Mouse (Mus musculus): ENCODE measurements around the gene Txlng.

Txlng gene

GRCm38 (mm10) chrX:162770726-162771125, 58.5 kb downstream of the Txlng start:
- TF ChIP-seq GATA4 (IDR thresholded peaks at IDR 0.05; ENCODE audit: insufficient replicate concordance, low read length) = no peak

GRCm38 (mm10) chrX:162761716-162762395, 67.4 kb downstream of the Txlng start:
- TF ChIP-seq GATA4 (IDR thresholded peaks at IDR 0.05; ENCODE audit: insufficient replicate concordance, low read length) = no peak

GRCm38 (mm10) chrX:162760958-162761515, 68.2 kb downstream of the Txlng start:
- no peak for TF ChIP-seq GATA4 (IDR thresholded peaks at IDR 0.05; ENCODE audit: insufficient replicate concordance, low read length)

GRCm38 (mm10) chrX:162760115-162760942, 68.9 kb downstream of the Txlng start, which contains the start of gene Rbbp7:
Gene Rbbp7 (plus strand): TSS chrX:162760402.
- no peak for TF ChIP-seq GATA4 (IDR thresholded peaks at IDR 0.05; ENCODE audit: insufficient replicate concordance, low read length)

- no peak for TF ChIP-seq GATA4 (IDR thresholded peaks at IDR 0.05; ENCODE audit: insufficient replicate concordance, low read length)
These were observed 69.8 kb downstream of the Txlng start for GRCm38 (mm10) chrX:162759251-162760114.

GRCm38 (mm10) chrX:162756058-162756457, 73.2 kb downstream of the Txlng start:
- TF ChIP-seq GATA4 (IDR thresholded peaks at IDR 0.05; ENCODE audit: insufficient replicate concordance, low read length) = no peak

GRCm38 (mm10) chrX:162754314-162754713, 74.9 kb downstream of the Txlng start:
- no peak for TF ChIP-seq GATA4 (IDR thresholded peaks at IDR 0.05; ENCODE audit: insufficient replicate concordance, low read length)

GRCm38 (mm10) chrX:162752418-162752817, 76.8 kb downstream of the Txlng start:
- no peak for TF ChIP-seq GATA4 (IDR thresholded peaks at IDR 0.05; ENCODE audit: insufficient replicate concordance, low read length)

- no peak for TF ChIP-seq GATA4 (IDR thresholded peaks at IDR 0.05; ENCODE audit: insufficient replicate concordance, low read length)
These were observed 80.4 kb downstream of the Txlng start for GRCm38 (mm10) chrX:162748696-162749420.

GRCm38 (mm10) chrX:162736140-162736659, 93.1 kb downstream of the Txlng start:
- no peak for TF ChIP-seq GATA4 (IDR thresholded peaks at IDR 0.05; ENCODE audit: insufficient replicate concordance, low read length)

GRCm38 (mm10) chrX:162734997-162735929, 94.0 kb downstream of the Txlng start:
- TF ChIP-seq GATA4 (IDR thresholded peaks at IDR 0.05; ENCODE audit: insufficient replicate concordance, low read length) = no peak

GRCm38 (mm10) chrX:162730031-162730430, 99.2 kb downstream of the Txlng start:
- no peak for TF ChIP-seq GATA4 (IDR thresholded peaks at IDR 0.05; ENCODE audit: insufficient replicate concordance, low read length)
